Mouse (Mus musculus) common myeloid progenitor, adult 5-6 weeks (primary cell): ENCODE measurements at regions not wholly inside any gene's neighbourhood (a gene's known extent, or its start where the extent isn't known, plus 50 kb on each side); places are given as distances from the start of the nearest gene placed in this dataset.

Experiments used
- ATAC-seq: replicated peaks from 2 replicates; pipeline ENCODE4 v1.8.0; 2016; ENCODE audit warnings: low read depth, mild to moderate bottlenecking, moderate TSS enrichment, inconsistent platforms; ENCODE audit not compliant: poor library complexity, severe bottlenecking

GRCm38 (mm10) chr10:95087864-95088570 lies 143.4 kb upstream of the Plxnc1 start:
- peak; percentile 49 for ATAC-seq

GRCm38 (mm10) chr10:95086755-95087154 lies 142.1 kb upstream of the Plxnc1 start:
- ATAC-seq = peak; percentile 94

- no peak for ATAC-seq
Observed at GRCm38 (mm10) chr10:95085688-95086268, 141.1 kb upstream of the Plxnc1 start.

- no peak for ATAC-seq
Observed at GRCm38 (mm10) chr10:95083341-95084148, 138.9 kb upstream of the Plxnc1 start.

GRCm38 (mm10) chr10:95082634-95083033 lies 138.0 kb upstream of the Plxnc1 start:
- no peak for ATAC-seq

- no peak for ATAC-seq
Observed at GRCm38 (mm10) chr10:95079979-95080378, 135.3 kb upstream of the Plxnc1 start.

GRCm38 (mm10) chr10:95076421-95076820 lies 131.8 kb upstream of the Plxnc1 start:
- no peak for ATAC-seq

GRCm38 (mm10) chr10:95075897-95076296 lies 131.3 kb upstream of the Plxnc1 start:
- ATAC-seq = no peak

GRCm38 (mm10) chr10:95074959-95075590 lies 130.4 kb upstream of the Plxnc1 start:
- ATAC-seq = peak; percentile 93

GRCm38 (mm10) chr10:95074381-95074780 lies 129.7 kb upstream of the Plxnc1 start:
- ATAC-seq = no peak

GRCm38 (mm10) chr10:95067971-95068370 lies 123.3 kb upstream of the Plxnc1 start:
- no peak for ATAC-seq

- no peak for ATAC-seq
Observed at GRCm38 (mm10) chr10:95066774-95067173, 122.1 kb upstream of the Plxnc1 start.

GRCm38 (mm10) chr10:95059486-95060091 lies 115.0 kb upstream of the Plxnc1 start:
- ATAC-seq = no peak

GRCm38 (mm10) chr10:95059078-95059477 lies 114.4 kb upstream of the Plxnc1 start:
- ATAC-seq = no peak

- no peak for ATAC-seq
Observed at GRCm38 (mm10) chr10:95057051-95057714, 112.5 kb upstream of the Plxnc1 start.

GRCm38 (mm10) chr10:95056541-95056940 lies 111.9 kb upstream of the Plxnc1 start:
- no peak for ATAC-seq

GRCm38 (mm10) chr10:95054869-95055268 lies 110.2 kb upstream of the Plxnc1 start:
- no peak for ATAC-seq

GRCm38 (mm10) chr10:95048790-95049189 lies 104.2 kb upstream of the Plxnc1 start:
- no peak for ATAC-seq

GRCm38 (mm10) chr10:95043978-95044377 lies 99.3 kb upstream of the Plxnc1 start:
- no peak for ATAC-seq
